Mouse (Mus musculus) CD4-positive helper T cell, adult 2 months (primary cell): ENCODE measurements around the gene Lrrc4.

Source experiments
- DNase-seq: peaks from one replicate; pipeline ENCODE4 v3.0.0-alpha.2; 2012; ENCODE audit warnings: low read depth, missing footprints, low spot score

The Lrrc4 gene

GRCm38 (mm10) chr6:28618299-28618698 lies 213.2 kb downstream of the Lrrc4 start:
- no peak for DNase-seq

- DNase-seq: no peak
These were observed 215.6 kb downstream of the Lrrc4 start for GRCm38 (mm10) chr6:28615966-28616365.

- no peak for DNase-seq
These were observed 216.1 kb downstream of the Lrrc4 start for GRCm38 (mm10) chr6:28615408-28615807.

- DNase-seq: no peak
These were observed 216.7 kb downstream of the Lrrc4 start for GRCm38 (mm10) chr6:28614856-28615255.

- DNase-seq: no peak
These were observed 218.1 kb downstream of the Lrrc4 start for GRCm38 (mm10) chr6:28613441-28613840.
